Mouse (Mus musculus) limb, embryonic 14.5 days (tissue): ENCODE results near the gene Copz2. TPM values are rescaled to one million over a fixed set of nuclear protein-coding genes. Genes with fewer than 3 reads are reported as not detected.

ENCODE experiments used
- ATAC-seq: fragments of 200-750 bp; cut with Nextera tagmentation; 2 replicates; pipeline ENCODE4 v1.8.0; 2017; ENCODE audit warnings: low read depth, moderate number of reproducible peaks, moderate TSS enrichment; ENCODE audit not compliant: low FRiP score
- DNase-seq: peaks from one replicate; pipeline ENCODE4 v3.0.0-alpha.2; 2015; ENCODE audit warnings: low spot score
- H3K27ac ChIP-seq: fragments of 300-500 bp; sonication (generic); replicated peaks from 2 replicates; pipeline ENCODE4 v1.5.1; 2014; ENCODE audit warnings: low read depth, mild to moderate bottlenecking, low read length, moderate library complexity, mixed read lengths
- H3K27me3 ChIP-seq: fragments of 300-500 bp; sonication (generic); 2 replicates; pipeline ENCODE4 v1.6.1; 2014; ENCODE audit warnings: low read length, mixed read lengths; ENCODE audit not compliant: control insufficient read depth, insufficient read depth
- H3K36me3 ChIP-seq: fragments of 300-500 bp; sonication (generic); 2 replicates; pipeline ENCODE4 v1.6.1; 2014; ENCODE audit warnings: mild to moderate bottlenecking, low read length, moderate library complexity, mixed read lengths; ENCODE audit not compliant: control insufficient read depth, insufficient read depth
- H3K4me1 ChIP-seq: fragments of 300-500 bp; sonication (generic); 2 replicates; pipeline ENCODE4 v1.6.1; 2014; ENCODE audit warnings: antibody characterized with exemption, low read length, mixed read lengths; ENCODE audit not compliant: control insufficient read depth, insufficient read depth
- H3K4me2 ChIP-seq: fragments of 300-500 bp; sonication (generic); replicated peaks from 2 replicates; pipeline ENCODE4 v1.6.1; 2014; ENCODE audit warnings: low read depth, mild to moderate bottlenecking, low read length, moderate library complexity; ENCODE audit not compliant: severe bottlenecking
- H3K4me3 ChIP-seq: fragments of 300-500 bp; sonication (generic); replicated peaks from 2 replicates; pipeline ENCODE4 v1.5.1; 2014; ENCODE audit warnings: low read length
- H3K9ac ChIP-seq: fragments of 300-500 bp; sonication (generic); 2 replicates; pipeline ENCODE4 v1.6.1; 2014; ENCODE audit warnings: mild to moderate bottlenecking, low read depth, low read length, moderate library complexity; ENCODE audit not compliant: severe bottlenecking
- H3K9me3 ChIP-seq: fragments of 300-500 bp; sonication (generic); 2 replicates; pipeline ENCODE4 v1.6.1; 2016; ENCODE audit warnings: low read length; ENCODE audit not compliant: control insufficient read depth
- POLR2A ChIP-seq: fragments of 200-500 bp; IDR thresholded peaks from 2 replicates; pipeline ENCODE4 v1.8.0; 2012; ENCODE audit warnings: inconsistent platforms, mild to moderate bottlenecking, moderate library complexity, borderline replicate concordance; ENCODE audit not compliant: insufficient read depth, insufficient read length; ENCODE audit errors: extremely low read depth
- WGBS: fragments of 180-500 bp; shearing (Covaris S2); extraction: QIAGEN DNeasy Blood & Tissue Kit; methylation state at CpG from one replicate; pipeline ENCODE4 v1.1.7; 2014; 5-methylcytosine and 5-hydroxymethylcytosine counted together
- polyA plus RNA-seq, 2 experiments: library from polyadenylated mRNA; depleted of rRNA in 1 of 2; stranded (reverse) in 1 of 2; unstranded in 1 of 2; fragments of >200 nt; fragmentation: Nextera tagmentation in 1 of 2; extraction: Ambion mirVana in 1 of 2; gene quantifications; 2 replicates each; pipeline versions ENCODE4 v1.2.1 to v1.2.3; 2012 to 2014

Copz2 gene
- polyA plus RNA-seq, 2 experiments = 141 to 210 TPM

- DNase-seq (peak; percentile 65), ATAC-seq (peak; percentile 79)
- peak overlapping the region; percentile 40 for H3K4me3 ChIP-seq
- H3K9ac ChIP-seq = peak overlapping the region; percentile 46
- WGBS = 1% methylated on average over 35 of the region's 35 CpGs
- H3K36me3 ChIP-seq = no peaks in the 10 kb centered on the region
- H3K27ac ChIP-seq = no peak overlapping the region
- no peaks in the 10 kb centered on the region for H3K9me3 ChIP-seq
- H3K4me2 ChIP-seq = peak overlapping the region; percentile 86
- TF ChIP-seq POLR2A = no peak
- peaks cover 24% of the 10 kb centered on the region for H3K4me1 ChIP-seq
- peaks cover 5% of the 10 kb centered on the region; the same call in 1 of the 2 replicates for H3K27me3 ChIP-seq
These were observed 26.1 kb downstream of the Copz2 start for GRCm38 (mm10) chr11:96875745-96876144.

- no peaks in the 10 kb centered on the region for H3K9me3 ChIP-seq
- peak overlapping the region; percentile 46; the same call in 1 of the 2 replicates for H3K9ac ChIP-seq
- DNase-seq (no peak), ATAC-seq (no peak)
- H3K27me3 ChIP-seq = peaks cover 5% of the 10 kb centered on the region; the same call in 1 of the 2 replicates
- 6% methylated on average over 13 of the region's 13 CpGs for WGBS
- H3K27ac ChIP-seq = 0 out of 2 replicates have a peak overlapping the region, but pooled peaks have one; percentile 48
- H3K4me2 ChIP-seq = peak overlapping the region; percentile 86
- peak overlapping the region; percentile 40 for H3K4me3 ChIP-seq
- H3K36me3 ChIP-seq = no peaks in the 10 kb centered on the region
- TF ChIP-seq POLR2A = no peak
- peaks cover 24% of the 10 kb centered on the region for H3K4me1 ChIP-seq
These were observed 26.8 kb downstream of the Copz2 start for GRCm38 (mm10) chr11:96876300-96877040.

DNA sequence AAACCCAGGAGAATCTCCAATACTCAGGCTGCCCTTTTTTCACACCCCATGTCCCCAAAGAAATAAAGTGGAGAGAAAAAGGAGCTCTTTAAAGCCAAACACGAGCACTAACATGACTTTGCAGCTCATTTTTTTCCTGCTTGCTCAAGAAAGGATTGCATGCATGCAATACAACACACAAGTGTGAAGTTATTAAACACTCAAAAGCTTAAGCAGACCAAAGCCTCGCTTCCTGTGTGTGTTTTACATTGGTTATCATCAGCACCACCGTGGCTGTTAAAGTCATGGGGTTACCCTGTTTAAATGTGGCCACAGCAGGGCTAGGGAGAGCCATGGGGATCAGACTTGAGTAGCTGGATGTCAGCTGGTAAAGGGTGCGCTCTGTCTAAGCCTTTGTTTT, 27.4 kb downstream of the Copz2 start:
- Histone ChIP-seq H3K27ac (no peak overlapping the region), H3K4me1 (peaks cover 24% of the 10 kb centered on the region), H3K9ac (0 out of 2 replicates have a peak overlapping the region, but pooled peaks have one; percentile 46), H3K9me3 (no peaks in the 10 kb centered on the region), H3K27me3 (peaks cover 5% of the 10 kb centered on the region; the same call in 1 of the 2 replicates), H3K4me2 (no peak overlapping the region), H3K36me3 (no peaks in the 10 kb centered on the region), H3K4me3 (no peak overlapping the region)
- no peak for DNase-seq
- TF ChIP-seq POLR2A = no peak
- no peak for ATAC-seq
- WGBS = 40% methylated on average over 4 of the region's 4 CpGs

DNA sequence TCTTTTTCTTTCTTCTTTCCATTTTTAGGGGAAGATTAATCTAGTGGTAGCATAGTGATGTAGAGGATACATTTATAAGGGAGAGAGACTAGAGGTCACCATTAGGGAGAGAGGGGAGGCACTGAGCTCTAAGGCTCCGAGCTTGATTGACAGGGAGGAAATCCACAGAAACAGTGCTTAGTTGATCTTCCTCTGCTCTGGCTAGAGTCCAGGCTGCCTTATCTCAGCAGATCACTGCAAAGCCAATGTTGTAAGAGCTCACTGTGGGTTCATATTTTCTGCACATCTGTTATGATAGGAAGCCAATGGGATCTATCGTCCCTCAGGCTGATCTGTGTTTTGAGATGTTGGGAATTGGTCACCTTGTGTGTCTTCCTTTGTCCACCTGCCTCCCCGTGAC, 29.0 kb downstream of the Copz2 start:
- no peak for ATAC-seq
- TF ChIP-seq POLR2A = no peak
- Histone ChIP-seq H3K4me2 (no peak overlapping the region), H3K36me3 (no peaks in the 10 kb centered on the region), H3K4me1 (peaks cover 15% of the 10 kb centered on the region), H3K9ac (no peak overlapping the region), H3K4me3 (no peak overlapping the region), H3K9me3 (no peaks in the 10 kb centered on the region), H3K27ac (no peak overlapping the region), H3K27me3 (peaks cover 5% of the 10 kb centered on the region; the same call in 1 of the 2 replicates)
- no peak for DNase-seq
- 66% methylated on average over 3 of the region's 3 CpGs for WGBS

- no peaks in the 10 kb centered on the region for H3K9me3 ChIP-seq
- TF ChIP-seq POLR2A = no peak
- H3K4me3 ChIP-seq = no peak overlapping the region
- WGBS = 54% methylated on average over 7 of the region's 7 CpGs
- H3K4me1 ChIP-seq = peaks cover 11% of the 10 kb centered on the region
- no peak for ATAC-seq
- H3K27me3 ChIP-seq = peaks cover 5% of the 10 kb centered on the region; the same call in 1 of the 2 replicates
- no peak overlapping the region for H3K9ac ChIP-seq
- no peaks in the 10 kb centered on the region for H3K36me3 ChIP-seq
- DNase-seq = no peak
- H3K27ac ChIP-seq = no peak overlapping the region
- H3K4me2 ChIP-seq = no peak overlapping the region
These were observed 29.7 kb downstream of the Copz2 start for GRCm38 (mm10) chr11:96879359-96879758.
